Mouse (Mus musculus): ENCODE measurements around the gene Wwp2. TPM values are rescaled to one million over a fixed set of nuclear protein-coding genes. Genes with fewer than 3 reads are reported as not detected.

Wwp2 gene
- total RNA-seq, 2 experiments from 2014 or later: 13.1 to 17.1 TPM

DNA sequence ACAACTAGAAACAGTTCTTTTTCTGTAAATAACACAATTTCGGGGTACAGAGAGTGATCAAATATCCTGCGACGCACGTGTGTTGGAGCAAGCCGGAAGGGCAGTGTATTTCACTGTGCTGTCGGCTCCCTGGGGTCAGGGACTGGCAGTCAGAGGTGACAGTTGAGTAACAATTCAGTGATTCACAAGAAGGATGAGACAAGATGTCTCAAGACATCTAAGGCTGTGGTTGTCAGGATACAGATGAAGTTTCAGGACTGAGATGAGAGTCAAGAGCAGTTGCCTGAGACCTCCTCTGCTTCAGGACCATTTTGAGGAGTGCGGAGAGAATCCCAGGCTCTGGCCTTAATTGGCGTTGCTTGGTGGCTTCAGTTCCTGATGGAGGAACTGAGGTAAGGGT is 66.2 kb downstream of the Wwp2 start:
- intact Hi-C loops (cut with DNase I): no loop called here
- no peak for DNase-seq

DNA sequence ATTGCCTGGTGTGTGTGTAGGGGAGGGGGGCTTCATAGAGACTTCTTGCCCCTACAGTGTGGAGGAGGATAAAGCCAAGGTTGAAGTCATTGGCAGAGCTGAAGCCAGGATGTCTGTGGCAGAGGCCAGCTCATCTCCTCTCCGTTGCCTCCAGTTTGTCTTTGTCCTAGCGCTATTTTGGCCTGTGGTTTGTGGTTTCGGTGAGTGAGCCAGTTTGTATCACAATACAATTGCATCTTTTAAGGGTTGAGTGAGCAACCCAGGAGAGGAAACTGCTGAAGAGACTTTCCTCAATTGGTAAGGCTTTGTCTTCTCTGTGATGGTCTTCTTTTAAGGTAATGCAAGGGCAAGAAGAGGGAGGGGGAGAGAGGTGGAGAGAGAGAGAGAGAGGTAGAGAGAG is 66.8 kb downstream of the Wwp2 start:
- intact Hi-C loops (cut with DNase I): no loop called here
- DNase-seq: no peak

DNA sequence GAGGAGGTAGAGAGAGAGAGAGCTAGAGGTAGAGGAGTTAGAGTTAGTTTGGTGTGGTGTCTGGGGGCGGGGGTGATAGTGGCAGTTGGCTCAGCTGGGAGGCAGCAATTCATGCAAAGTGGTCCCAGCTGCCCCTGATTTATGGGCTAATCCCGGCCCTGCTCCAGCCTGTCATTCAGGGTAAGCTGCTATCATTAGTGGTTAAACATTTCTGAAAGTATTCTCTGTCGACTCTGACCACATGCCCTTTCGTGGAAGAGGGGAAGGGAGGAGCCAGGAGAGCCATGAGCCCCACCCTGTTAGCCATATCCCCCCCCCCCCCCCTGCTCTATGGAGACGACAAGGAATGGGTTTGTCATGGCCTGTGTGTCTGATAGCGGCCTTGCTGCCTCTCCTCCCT is 67.2 kb downstream of the Wwp2 start:
- intact Hi-C loops (cut with DNase I): no loop called here
- DNase-seq: no peak

DNA sequence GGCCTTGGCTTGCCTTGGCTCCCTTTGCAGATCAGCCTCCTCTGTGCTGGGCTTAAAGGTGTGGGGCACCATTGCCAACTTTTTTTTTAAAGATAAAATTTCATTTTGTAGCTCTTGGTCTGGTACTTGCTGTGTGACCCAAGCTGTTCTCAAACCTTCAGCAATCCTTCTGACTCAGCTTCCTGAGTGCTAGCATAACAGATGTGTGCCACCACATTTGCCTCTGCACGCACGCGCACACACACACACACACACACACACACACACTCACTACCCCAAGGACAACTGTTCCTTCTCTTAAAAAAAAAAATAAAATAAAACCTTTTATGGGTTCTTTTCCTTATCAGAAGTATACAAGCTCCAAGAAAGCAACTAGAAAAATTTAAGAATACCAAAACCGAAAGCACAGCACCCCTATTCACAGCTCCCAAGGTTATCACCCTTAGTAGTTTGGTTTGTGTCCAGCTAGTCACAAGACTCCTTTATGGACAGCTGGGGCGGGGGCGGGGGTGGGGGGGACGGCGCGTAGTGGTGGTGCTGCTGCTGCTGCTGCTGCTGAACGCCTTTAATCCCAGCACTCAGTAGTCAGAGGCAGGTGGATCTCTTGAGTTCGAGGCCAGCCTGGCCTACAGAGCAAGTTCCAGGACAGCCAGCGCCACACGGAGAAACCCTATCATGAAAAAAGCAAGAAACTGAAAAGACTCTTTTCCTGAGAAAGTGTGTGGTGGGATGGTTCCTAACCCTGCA is 68.2 kb downstream of the Wwp2 start:
- no peak for DNase-seq
- intact Hi-C loops (cut with DNase I): no loop called here

DNA sequence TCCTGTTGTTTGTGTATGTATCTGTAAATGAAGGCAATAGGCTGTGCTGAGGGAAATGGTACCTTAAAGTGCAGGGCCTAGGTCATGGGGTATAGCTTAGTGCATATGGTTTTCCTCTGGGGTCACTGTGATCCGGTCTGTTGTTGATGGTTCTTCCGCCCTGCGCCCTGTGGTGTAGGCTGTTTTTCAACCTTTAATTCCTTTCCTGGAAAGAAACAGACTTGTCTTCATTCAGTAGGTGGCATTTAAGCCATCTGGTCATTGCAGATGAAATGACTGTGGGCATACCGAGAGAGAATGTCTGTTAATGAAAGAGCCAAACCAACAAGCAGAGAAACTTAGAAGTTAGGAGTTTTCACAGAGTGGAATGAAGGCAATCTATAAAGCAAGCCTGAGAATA is 69.1 kb downstream of the Wwp2 start:
- no peak for DNase-seq
- intact Hi-C loops (cut with DNase I): no loop called here

DNA sequence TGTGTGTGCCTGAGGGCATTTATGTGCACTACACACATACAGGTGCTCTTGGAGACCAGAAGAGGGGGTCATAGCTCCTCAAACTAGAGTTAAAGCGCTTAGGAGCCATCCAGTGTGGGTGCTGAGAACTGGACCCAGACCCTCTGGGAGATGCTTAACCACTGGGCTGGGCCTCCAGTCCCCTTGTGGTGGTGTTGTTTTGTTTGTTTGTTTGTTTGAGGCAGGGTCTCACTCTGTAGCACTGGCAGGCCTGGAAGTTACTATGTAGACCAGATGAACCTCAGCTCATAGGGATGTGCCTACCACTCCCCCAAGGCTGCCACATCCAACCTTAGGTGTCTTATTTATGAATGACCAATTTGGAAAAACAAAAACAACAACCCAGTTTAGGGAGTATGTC is 70.9 kb downstream of the Wwp2 start:
- DNase-seq: no peak
- intact Hi-C loops (cut with DNase I): no loop called here

DNA sequence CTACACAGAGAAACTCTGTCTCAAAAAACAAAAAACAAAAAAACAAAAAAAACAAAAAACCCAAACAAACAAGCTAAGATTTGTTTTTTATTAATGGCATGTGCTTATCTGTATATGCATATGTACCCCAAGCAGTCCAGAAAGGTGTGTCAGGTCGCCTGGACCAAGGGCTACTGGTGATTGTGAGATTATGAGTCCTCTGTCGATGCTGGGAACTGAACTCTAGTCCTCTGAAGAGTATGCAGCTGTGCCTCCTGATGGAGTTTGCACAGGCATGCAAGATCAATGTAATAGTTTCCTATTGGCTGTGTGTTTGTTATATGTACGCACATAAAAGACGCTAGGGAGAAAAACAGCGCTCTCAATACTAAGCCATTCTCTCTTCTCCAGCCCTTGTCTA is 74.0 kb downstream of the Wwp2 start:
- DNase-seq: no peak
- intact Hi-C loops (cut with DNase I): no loop called here

DNA sequence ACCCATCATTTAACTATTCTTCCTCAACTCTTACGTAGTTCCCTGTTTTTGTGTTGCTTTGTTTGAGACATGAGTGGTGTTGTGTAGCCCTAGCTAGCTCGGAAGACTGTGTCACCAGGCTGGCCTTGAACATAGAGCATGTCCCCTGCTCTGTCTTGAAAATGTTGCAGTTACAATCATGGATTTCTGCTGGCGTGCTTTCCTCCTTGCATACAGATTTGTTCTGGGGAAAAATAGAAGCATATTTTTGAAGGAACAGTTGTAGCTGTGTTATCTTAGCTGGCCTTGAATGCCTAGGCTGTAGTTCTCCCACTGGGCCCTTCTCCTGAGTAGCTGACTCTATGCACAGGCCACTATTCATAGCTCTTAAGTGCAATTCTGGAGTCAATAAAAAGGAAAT is 74.6 kb downstream of the Wwp2 start:
- no peak for DNase-seq

DNA sequence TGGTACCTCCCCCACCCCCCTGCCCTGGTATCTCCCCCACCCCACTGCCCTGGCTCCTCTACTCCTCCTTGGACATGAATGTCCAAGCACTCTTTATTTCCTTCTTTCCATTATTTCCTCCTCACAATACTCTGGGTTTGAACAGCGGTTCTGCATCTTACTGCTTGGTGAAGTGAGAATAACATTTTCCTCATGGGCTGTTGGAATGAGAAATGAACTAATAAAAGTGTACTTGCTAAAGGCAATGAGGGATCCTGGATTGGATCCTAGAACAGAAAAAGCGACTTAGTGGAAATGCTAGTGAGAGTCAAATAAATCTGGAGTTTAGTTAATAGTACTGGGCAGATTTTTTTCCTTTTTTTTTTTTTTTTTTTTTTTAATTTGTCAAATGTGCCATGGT is 77.1 kb downstream of the Wwp2 start:
- intact Hi-C loops (cut with DNase I): no loop called here

More for the DNA sequence above, 74.6 kb downstream of the Wwp2 start:
- intact Hi-C loops (cut with DNase I): no loop called here

DNA sequence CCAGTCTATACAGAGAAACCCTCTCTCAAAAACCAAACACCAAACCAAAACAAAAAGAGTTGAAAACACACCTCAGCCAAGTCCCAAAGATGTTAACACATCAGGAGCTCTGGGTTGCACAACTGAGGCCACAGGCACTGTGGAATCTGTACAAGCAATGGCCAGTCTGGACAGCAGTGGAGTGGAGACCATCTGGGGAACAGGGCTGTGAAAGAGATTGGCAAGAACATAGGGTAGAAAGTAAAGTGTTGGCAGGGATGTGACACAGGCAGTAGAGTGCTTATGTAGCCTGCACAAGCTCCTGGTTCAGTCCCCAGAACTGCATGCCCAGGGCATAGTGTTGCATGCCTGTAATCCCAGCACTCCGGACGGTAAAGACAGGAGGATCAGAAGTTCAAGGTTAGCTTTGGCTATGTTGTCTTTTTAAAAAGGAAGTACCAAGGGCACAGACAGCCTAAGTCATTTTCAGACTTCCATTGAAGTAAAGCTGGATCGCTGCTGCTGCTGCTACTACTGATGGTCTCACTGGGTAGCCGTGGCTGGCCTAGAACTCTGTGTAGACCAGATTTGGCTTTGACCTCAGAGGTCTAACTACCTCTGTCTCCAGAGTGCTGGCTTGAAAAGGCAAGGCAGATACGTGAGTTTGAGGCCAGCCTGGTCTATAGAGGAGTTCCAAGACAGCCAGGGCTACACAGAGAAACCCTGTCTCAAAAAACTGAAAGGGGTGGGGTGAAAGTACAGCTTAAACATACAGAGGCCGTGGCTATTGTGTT is 79.0 kb downstream of the Wwp2 start:
- intact Hi-C loops (cut with DNase I): no loop called here

More for the DNA sequence above, 77.1 kb downstream of the Wwp2 start:
- DNase-seq: no peak

DNA sequence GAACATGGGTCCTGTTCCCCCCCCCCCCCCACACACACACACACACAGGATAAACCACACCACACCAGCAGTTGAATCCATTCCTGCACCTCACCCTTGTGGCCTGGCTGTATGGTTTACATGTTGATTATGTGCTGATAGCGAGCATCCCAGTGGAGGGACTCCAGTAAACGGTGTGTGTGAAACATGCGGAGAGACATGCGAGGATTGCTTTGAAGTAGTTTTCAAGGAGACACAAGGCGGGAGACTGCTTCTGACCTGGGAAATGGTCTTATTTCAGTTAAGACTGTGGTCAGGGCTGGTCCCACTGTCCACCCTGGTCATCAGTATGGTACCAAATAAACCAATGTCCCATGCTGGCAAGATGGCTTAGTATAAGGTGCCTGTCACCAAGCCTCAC is 82.6 kb downstream of the Wwp2 start:
- intact Hi-C loops (cut with DNase I): no loop called here

More for the DNA sequence above, 79.0 kb downstream of the Wwp2 start:
- no peak for DNase-seq

DNA sequence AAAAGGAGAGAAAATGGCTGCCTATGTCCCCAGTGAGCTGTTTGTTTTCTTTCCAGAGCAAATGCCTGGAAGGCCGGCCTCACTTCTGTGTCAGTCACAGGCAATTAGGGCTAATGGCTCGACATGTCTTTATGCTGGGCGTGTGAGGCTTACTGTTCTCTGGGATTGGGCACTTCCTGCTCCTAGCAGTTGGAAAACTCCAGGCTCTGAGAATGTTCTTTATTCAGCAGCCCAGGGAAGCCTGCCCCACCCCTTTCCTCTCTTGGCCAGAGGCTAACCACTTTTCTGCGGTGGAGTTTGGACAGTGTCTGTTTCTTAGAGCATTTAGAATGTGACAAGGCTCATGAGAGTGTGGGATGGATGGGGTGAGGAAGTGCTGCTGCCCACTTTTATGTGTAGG is 83.7 kb downstream of the Wwp2 start:
- intact Hi-C loops (cut with DNase I): no loop called here
- peak; percentile 21 to 22 for DNase-seq

More for the DNA sequence above, 82.6 kb downstream of the Wwp2 start:
- no peak for DNase-seq

DNA sequence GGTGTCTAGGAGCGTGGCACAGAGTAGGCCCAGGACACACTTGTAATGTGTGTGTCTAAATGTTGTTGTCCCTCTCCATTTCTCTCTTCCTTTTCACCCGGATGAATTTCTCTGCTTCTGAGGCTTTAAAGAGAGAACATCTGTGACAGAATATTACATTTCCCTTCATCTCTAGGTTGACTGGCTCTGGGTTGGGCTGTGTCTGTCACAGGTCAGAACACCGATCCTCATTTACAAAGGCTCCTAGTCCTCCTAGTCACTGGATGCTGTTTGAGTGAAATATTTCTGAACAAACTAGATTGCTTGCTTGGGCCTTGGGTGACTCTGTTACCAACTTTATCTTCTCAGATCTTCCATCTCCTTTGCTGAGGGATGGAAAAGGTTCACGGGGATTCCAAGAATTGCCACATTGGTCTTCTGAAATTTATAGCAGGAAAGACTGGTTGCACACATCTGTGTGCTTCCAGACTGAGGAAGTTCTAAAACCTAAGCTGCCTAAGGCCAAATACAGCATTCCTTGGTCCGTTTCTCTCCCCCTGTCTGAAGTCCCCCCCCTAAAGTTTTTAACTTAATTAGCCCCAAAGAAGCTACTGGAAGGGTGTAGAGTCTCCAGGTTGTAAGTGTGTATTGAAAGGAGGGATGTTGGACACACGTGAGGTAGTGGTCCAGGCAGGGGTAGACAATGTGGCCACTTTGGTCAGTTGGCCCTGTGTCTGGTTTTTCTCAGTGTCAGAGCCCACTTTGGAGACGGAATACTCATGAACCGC is 85.8 kb downstream of the Wwp2 start:
- intact Hi-C loops (cut with DNase I): no loop called here

DNA sequence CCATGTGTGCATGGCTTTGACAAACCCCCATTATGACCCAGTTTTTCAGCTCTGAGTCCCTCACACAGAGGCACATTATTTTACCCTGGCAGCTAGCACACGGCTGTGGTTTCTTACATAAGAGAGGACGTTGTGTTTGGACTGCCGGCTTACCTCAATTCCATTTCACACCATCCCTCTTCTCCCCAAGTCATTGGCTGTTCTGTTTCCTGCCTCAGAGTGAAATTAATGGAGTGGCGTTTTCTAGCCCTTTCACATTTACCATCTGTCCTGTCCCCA is 86.3 kb downstream of the Wwp2 start:
- intact Hi-C loops (cut with DNase I): no loop called here
- DNase-seq: no peak

More for the DNA sequence above, 85.8 kb downstream of the Wwp2 start:
- DNase-seq: no peak

DNA sequence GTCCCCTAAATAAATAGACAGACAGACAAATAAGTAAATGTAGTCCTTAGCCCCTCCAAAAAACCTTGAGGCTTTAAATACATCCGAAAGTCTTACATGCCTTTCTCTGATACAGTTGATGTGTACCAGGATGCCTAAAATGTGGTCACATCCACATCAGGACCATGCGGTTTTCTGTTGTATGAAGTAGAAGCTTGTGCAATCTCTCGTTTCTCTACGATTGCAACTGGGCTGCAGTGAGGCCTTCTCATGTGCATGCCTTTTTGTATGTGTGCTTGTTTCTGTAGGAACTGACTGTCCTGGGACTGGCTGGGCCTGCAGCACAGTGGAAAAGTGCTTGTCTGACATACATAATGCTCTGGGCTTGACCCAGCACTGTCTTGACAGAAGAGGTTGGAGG is 88.4 kb downstream of the Wwp2 start:
- no peak for DNase-seq
- intact Hi-C loops (cut with DNase I): no loop called here

DNA sequence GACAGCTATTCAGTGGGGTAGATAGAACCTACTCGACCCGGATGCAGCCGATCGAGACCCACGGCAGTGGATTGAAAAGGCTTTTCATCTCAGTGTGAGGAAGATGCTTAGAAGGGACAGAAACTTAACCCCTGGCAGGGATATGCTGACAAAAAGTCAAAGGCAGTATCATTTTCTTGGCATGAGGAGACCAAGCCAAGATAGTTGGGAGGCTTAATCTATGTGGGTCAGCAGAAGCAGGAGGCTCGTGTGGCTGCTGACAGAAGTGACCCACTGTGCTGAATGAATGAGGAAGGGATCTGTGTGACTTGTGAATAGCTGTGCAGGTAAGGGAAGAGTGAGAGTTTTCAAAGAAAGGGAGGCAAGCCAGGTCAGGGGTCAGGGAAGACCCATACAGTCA is 92.6 kb downstream of the Wwp2 start:
- intact Hi-C loops (cut with DNase I): no loop called here

DNA sequence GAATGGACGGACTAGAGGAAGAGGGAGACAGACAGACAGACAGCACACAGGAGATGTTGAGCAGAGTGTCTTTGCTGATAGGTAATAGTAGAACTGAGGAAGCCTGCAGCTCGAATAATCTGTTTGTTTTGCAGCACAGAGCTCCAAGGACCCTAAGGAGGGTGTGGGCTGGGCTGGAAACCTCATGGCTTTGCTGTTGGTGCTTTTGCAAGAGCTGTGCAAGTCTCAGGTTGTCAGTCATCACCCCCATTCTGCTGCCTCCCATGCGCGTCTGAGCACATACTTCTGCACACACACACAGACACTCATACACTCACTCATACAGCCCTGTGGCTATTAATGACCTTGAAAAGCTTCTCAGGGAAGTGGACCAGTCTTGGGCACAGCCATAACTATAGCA is 101.3 kb downstream of the Wwp2 start:
- intact Hi-C loops (cut with DNase I): no loop called here
- no peak for DNase-seq

More for the DNA sequence above, 92.6 kb downstream of the Wwp2 start:
- DNase-seq: no peak

DNA sequence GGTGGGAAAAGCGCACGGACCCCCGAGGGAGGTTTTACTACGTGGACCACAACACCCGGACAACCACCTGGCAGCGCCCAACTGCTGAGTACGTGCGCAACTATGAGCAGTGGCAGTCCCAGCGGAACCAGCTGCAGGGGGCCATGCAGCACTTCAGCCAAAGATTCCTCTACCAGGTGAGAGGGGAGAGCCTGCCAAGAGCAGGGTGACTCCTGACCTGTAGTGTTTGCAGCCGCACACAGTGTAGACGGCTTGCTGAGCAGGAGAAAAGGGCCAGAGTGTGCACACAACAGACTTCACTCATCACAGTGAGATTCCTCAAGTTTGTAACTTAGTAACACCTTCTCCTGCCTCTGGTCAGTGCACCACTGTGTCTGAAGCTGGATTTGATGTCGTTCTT is 104.5 kb downstream of the Wwp2 start:
- intact Hi-C loops (cut with DNase I): no loop called here
- DNase-seq: no peak

DNA sequence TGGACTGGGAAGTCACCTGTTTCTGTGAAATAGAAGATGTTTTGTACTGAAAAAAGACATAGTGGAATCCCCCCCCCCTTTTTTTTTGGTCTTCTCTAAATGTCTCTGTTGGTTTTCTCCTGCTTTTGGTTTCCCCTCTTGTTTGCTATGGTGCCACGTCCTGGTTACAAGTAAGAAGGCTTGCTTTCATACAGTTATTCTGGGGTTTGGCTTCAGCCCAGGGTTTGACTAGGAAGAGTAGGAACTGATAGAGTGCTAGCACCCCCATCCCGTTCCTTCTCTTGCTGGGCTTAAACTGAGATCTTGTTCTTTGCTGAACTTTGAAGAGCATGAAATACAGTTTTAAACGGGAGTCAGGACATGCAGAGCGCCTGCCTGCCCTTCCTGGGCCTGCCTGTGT is 105.2 kb downstream of the Wwp2 start:
- no peak for DNase-seq
- intact Hi-C loops (cut with DNase I): no loop called here

DNA sequence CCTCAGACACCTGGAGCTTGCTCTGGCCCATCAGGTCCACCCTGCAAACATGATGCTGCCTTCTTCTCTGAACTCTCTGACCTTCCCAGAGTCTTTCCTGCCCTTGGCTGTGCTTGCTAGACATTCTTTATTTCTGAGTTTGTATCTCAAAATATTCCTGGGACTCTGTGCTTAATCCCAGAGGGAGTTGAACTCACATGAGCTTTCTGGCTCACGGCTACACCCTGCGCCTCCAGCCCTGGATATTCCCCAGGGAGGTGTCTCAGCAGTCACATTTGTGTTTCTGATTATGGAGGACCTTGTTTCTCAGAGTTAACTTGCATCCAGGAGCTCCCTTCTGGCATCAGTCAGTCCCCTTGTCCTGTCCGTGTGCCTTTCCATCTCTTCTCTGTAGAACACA is 106.0 kb downstream of the Wwp2 start:
- intact Hi-C loops (cut with DNase I): no loop called here

DNA sequence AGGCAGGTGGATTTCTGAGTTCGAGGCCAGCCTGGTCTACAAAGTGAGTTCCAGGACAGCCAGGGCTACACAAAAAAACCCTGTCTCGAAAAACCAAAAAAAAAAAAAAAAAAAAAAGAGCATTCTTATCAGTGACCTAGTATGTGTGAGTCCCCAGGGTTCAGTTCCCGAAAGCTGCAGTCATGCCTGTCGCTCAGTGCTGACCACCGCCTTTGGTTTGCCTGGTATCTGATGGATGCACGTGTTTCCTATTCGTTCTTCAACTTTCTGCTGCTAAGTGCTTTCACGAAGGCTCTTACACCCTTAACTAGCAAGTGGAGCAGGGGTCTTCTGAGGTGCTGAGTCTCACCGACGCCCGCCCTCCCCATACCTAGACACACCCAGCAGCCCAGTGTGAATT is 107.5 kb downstream of the Wwp2 start:
- intact Hi-C loops (cut with DNase I): no loop called here
- no peak for DNase-seq

More for the DNA sequence above, 106.0 kb downstream of the Wwp2 start:
- no peak for DNase-seq

DNA sequence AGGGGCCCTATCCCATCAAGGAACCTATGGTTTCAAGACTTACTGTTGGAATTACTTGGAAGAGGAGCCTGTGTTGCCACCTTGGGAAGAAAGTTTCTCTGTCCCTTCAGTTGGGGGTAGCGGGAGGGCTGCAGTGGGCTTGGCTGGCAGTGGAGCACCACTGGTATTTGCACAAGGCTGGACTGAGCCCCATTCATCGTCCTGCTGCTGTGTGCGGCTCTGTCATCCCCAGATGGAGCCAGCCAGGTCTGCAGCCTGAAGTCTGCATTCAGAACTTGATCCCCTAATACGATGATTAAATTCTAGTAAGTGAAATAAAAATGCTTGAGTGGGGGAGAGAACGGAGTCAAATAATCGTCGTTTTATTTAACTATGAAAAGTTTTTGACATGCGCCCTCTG is 108.0 kb downstream of the Wwp2 start:
- DNase-seq: no peak
- intact Hi-C loops (cut with DNase I): no loop called here
